Mouse (Mus musculus) CD8-positive naive resting alpha-beta T cell, adult 2 months (primary cell): Measurements from ENCODE around the gene Aldh3a1.
"Not testable (repeated sequence)": the region's sequence is repeated elsewhere in the genome, so short reads cannot be mapped to it uniquely, and the experiment has no call there.

ENCODE experiments used
- DNase-seq, 2 experiments: peaks; one replicate each; pipeline ENCODE4 v3.0.0; 2022; ENCODE audit warnings: low read depth in 2 of 2, low spot score in 2 of 2

Gene Aldh3a1

DNA sequence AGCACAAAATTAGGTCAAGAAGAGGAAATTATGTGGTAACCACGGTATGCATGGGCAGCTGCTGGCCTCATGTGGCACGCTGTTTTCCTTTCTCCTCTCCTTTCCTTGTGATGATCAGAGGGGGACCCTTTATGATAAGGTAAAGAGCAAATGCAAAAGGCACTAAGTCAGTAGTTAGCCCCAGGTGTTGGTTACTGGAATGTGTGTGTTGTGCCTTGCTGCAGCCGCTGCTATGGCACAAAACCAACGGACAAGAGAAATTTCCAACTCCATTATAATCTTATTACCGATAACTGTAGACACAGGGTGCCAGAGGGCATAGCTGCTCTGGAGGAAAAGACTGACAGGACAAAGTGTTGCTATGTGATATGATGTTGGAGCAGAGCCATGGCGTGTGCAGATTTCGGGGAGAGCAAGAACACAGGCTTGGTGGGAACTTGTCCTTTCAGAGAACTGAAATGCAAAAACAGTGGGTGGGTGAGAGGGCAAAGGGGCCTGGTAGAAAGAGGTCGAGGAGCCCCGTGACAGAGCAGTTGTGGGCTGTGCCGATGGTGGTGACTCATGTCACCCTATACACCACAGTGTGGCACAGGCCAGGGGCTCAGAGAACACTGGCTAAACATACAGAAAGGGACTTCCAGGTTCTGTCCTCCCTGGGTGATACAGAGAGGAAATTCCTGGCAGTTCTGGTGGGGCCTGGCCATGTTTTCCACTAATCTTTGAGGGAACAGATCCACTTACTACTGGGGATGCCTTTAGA is at the start of gene Aldh3a1:
Gene Aldh3a1 (plus strand): TSS at position 51 of the 760 bp plus-strand sequence.
- DNase-seq = no peak

DNA sequence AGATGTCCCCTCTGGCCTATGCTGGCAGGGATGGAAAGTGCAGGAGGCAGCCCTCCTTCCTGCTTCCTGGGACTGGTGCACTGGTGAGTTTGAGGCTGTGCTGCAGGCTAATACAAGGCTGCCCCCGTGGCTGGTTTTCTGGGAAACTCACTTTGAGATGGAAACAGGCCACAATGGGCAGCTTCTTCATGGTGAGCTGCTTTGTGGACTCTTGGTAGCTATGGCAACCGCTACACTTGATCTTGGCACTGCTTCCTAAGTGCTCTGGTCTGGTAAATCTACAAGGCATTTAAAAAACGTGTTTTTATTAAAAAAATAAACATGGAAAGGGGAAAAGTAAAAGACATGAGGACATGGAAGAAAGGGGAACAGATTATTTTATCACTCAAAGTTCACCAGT is 49.2 kb upstream of the Aldh3a1 start:
- DNase-seq = no peak

DNA sequence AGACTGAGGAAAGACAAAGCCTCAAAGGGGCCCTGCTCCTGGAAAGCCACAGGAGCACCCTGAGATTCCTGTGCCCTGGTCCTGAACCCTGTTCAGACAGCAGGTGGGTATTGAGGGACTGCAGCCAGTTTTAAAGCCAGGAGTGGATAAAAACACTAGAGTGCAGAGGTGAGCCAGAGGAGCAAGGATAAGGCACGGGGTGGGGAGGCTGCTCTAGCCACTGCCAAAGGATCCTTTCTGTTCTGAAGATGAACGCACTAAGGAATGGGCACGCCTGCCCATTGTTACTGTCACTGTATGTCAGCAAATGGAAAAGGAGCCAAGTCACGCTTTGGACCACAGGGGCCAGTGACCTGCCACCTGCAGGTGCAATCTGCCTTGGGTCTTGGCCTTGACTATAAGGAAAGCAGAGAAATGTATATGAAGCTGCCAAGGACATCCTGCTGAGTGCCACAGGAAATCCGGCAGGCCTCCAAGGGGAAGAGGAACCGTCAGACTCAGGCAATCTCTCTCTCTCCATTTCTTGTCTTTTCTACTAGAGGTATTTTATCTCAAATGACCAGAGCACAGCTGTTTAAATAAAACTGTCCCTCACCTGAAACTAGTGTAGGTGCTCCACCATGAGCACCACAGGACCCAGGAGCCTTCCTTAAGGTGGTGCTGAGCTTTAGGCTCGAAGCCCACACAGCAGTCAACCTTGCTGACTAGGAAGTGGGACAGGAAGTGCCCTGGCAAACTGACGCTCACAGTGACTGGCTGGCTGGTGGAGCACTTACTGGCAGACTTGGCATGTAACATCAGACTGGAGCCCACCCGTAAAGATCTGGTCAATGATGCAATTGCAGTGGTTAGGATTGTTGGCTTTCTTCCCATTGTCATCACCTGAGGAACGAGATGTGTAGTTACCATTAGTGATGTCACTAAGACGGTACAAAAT is 47.3 kb upstream of the Aldh3a1 start:
- no peak for DNase-seq

DNA sequence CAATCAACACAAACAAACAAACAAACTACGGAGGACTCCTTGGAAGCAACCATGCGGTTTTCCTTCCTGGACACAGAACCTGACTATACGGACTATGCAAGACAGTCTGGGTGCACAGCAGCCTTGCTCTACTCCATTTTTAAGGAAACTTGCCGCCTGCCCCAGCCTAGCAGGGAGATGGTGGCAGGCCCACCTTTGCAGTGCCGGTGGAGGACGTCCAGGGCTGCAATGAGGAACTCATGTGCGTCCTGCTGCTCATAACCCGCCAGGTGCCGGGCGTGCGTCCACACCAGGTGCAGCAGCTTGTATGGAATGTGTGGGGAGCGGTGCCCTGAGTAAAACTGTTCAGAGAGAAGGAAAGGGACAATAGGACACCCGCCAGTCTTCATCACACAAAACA is 46.2 kb upstream of the Aldh3a1 start:
- no peak for DNase-seq

DNA sequence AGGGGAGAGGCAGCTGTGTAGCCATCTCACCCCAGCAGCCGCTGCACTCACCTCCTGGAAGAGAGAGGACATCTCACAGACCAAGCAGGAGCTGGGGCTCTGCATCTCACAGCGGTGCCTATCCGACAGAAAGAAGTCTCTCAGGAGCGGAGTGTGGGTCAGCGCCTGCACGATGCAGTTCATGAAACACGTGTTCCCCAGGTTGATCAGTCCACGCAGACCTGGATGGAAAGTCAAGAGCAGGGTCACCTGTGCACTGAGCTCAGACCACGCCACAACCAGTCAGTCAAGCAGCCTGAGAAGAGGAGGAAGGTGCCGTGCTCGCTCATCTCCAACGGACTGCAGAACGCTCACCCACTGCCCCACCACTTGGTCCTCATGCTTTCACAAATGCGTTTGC is 44.6 kb upstream of the Aldh3a1 start:
- DNase-seq = no peak

DNA sequence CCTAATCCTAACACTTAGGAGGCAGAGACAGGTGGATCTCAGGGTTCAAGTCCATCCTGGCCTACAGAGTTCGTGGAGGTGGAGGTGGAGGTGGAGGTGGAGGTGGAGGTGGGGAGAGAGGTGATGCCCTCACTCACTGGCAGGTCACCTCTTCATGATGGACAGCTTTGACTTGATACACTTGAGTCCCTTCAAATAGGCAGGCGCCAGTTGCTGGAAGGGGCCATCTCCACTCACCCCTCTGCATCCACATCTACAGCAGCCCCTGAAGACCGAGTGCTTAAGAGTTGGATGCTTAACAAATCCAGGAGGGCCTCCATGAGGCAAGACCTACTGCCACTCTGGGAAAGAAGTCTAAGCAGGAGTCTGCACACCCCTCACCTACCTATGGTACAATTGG is 44.0 kb upstream of the Aldh3a1 start:
- no peak for DNase-seq

DNA sequence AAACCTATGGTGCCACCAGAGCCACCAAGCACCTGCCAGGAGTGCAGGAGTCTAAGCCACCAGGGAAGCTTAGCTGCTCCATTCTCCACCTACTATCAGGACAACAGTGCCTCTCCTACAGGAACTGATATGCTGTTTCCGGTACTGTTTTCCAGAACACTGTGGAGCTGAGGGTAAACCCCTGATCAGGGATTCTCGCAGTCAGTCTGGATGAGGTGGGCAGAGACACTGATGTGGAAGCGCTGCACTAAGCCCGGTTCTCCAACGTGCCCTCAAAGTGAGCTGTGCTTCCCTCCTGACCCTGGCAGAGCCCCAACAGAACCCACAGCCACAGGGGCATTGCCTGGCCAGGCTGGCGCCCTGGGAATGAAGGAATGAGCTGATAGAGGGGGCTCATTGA is 43.0 kb upstream of the Aldh3a1 start:
- no peak for DNase-seq

DNA sequence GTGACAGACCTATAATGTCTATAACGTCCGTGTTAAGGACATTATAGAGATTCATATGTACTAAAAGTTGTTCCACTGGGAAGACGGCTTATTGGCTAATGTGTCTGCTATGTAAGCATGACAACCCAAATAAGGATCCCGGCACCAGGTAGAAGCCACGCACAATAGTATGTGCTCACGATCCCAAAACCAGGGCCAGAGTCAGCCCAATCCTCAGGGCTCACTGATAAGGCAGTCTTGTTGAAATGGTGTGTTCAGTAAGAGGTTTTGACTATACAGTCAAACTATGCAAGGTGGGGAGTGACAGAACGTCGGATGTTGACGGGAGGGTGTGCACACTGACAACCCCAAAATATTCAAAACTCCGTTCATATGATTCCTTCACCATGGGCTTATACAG is 42.5 kb upstream of the Aldh3a1 start:
- no peak for DNase-seq

DNA sequence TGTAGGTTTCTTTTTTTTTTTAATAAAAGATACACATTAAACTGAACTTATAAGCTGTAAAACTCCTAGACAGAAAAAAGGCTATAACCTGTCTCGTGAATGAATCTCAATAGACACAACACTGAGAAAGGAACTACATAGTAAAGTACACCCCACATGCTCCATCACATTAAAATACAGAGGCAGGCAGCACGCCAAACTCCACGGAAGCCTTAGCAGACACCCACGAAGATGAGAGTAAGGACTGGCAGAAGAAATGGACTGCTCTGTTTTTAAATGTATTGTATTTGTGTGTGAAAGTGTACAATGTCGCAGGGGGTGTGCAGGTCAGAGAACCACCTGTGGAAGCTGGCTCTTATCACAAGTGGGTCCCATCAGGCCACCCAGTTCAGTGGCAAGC is 37.2 kb upstream of the Aldh3a1 start:
- no peak for DNase-seq

DNA sequence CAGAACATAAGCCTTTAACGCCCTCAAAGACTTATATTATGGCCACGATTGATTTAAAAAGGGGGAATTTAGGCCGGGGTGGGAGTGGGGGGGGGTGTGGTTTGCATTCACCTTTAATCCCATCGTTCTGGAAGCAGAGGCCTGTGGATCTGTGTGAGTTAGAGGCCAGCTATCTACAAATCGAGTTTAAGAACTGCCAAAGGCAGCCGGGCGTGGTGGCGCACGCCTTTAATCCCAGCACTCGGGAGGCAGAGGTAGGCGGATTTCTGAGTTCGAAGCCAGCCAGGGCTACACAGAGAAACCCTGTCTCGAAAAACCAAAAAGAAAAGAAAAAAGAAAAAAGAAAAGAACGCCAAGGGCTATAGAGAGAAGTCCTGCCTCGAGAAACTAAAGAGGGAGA is 33.9 kb upstream of the Aldh3a1 start:
- not testable (repeated sequence) for DNase-seq

DNA sequence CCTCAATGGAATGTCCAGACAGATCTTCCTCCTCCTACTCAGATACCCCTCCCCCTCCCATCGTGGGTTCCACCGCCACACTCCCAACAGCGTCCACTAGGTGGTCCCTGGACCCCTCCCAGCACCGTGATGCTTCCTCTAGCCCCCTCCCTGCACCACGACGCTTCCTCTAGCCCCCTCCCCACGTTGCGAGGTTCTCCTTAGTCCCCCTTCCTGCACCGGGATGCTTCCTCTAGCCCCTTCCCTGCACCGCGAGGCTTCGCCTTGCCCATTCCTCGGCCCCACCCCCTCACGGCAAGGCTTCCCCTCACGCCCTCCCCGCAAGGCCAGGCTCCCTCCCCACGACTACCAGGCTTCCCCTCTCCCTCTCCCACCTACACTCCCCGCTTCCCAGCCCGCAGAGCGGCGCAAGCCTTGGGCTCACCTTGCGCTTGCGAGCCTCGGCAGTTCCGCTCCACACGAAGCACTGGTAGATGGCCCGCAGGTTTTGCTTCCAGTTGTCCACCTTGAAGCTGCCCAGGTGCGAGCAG is 33.0 kb upstream of the Aldh3a1 start:
- DNase-seq = no peak

DNA sequence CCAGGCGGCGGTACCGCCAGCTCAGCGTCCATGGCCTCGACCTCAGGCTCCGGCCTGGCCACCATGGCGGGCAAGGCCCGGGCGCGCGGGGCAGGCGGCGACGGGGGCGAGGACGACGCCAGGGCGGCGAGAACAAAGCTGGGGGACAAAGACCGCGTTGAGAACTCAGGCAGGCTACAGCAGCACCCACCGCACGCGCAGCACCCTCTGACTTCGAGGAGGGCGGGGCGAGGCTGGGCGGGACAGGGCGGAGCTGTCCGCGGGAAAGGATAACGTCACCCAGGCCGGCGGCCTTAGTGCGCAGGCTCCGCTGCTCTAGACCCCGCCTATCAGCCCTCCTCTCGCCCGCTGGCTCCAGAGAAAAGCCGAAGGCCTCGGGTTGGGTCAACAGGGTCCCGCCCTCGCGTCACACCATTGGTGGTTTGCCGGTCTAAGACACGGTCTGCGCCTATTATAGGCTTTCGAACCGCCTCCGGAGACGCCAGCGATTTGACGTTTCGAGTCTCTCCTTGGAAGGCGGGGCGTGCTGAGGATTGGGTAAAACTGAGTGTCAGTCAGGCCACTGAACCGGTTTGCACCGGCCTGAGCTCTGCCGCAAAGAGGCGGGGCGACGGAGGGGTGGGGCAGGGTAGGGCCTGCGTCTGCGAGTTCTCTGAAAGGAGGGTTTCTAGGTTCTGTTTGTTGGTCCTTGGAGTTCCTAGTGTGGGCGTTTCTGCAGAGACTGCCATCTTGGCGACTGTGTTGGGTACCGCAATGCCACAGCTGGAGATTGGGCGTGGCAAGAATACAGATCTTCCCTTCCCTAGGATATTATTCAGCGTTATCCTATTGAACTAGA is 32.3 kb upstream of the Aldh3a1 start, which contains the start of gene Usp22:
Gene Usp22 (minus strand): TSS at position 235 of the 838 bp plus-strand sequence.
- peak; percentile 98 to 99 for DNase-seq

DNA sequence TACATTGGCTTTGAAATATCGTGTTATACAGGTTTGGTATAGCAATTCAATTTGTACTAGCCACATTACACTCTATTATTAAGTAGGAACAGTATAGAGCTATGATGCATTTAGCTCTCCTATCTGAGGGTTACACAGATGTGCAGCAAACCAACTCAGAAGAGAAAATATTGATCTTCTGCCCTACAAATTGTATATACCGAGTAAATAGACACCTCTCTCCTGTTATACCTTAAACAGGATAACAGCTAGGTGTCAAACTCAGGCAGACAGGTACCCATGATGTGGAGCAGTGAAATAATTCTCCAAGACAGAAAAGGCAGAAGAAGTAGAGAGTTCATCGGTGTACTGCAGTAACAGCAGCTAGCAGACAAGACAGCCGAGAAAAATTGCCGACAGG is 31.6 kb upstream of the Aldh3a1 start:
- no peak for DNase-seq

DNA sequence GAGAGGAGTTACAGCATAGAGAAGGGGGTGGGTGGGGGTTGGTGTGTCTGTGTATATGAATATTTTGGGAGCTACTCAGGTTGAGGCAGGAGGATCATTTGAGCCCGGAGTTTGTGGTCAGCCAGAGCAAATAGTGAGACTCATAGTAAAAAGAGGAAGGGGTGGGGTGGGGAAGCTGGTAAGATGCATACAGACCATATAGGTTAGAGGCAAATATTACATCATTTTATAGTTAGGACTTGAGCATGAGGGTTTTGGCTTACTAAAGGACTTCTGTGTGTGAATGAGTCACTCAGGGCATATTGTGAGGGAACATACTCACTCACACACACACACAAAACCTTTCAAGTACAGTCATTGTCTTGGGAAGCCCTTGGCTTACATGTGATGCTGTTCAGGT is 31.0 kb upstream of the Aldh3a1 start:
- no peak for DNase-seq

DNA sequence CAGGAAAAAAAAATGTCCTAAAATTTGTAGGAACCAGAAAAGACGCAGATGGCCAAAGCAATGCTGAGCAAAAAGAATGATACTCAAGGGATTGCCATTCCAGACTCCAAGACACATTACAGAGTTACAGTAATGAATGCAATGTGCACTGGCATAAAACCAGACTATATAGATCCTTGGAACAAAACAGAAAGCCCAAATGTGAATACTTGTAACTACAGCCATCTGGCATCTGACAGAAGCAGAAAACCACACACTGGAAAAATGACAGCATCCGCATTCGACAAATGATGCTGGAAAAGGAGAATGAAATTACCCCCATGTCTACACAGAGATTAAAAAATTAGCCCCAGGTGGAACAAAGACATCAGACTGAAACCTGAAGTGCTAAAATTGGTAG is 27.0 kb upstream of the Aldh3a1 start:
- DNase-seq = no peak

DNA sequence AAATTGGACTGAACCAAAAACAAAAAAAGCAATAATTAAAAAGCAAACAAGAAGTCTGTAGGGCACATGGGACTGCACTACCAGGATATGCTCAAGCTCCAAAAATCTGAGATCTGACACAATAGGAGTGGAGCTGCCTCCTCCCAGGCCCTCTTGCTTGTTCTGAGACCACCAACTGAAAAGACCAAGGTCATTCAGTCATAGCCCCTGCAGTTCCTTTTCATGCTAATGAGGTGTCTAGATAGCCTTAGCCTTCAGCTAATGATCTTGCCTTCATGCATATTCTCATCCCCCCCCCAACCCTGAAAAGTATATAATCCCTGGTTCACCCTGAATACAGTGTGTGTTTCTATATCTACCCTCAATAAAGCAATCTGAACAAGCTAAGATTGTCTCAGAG is 25.7 kb upstream of the Aldh3a1 start:
- DNase-seq = no peak

DNA sequence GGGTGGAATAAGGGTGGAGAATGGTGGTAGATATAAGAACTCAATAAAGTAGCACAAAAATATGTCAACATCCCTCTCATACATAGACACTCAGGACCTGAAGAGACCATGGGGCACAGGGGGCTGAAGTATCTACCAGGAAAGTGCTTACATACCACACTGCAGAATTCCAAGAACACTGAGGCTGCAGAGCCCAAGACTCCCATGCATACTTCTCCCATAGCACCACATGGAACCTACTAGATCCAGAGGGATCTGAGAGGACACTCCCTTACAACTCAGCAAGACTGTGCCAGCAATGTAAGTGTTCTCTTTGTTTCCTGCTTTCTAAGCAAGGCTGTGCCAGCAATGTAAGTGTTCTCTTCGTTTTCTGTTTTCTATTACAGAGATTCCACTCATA is 23.5 kb upstream of the Aldh3a1 start:
- DNase-seq = no peak

DNA sequence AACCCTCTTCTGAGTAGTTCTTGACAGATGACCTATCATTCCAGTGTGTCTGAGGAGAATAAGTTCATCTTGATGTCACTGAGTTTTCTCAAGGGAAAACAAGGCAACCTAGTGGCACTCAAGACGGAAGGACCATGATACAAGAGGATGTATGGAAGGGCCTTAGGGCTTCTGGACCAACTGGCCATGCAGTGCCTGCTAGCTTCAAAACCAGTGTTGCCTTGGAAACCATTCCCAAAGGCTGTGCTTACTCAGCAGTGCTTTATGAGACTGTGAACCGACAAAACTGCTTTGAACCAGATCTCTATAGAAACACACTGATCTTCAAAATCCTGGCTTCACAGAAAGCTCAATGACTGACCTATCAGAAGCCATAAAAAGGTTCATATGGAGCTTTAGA is 16.6 kb upstream of the Aldh3a1 start:
- DNase-seq = no peak

DNA sequence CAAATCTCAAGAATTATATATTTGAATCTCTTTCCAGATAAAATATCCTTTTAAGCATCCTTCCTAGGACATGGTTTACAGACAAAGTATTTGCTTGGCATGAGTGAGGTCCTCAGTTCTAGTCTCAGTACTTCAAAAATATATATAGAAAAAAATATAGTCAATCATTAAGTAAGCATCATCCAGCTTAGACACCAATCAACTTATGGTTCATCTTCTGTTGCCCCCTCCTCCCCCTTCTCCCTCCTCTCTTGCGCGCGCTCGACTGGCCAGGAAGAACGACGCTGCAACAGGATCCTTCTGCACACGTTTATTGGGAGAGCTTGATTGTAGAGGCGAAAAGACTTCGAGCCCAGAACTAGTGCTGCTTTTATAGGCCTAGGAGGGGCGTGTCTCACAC is 15.2 kb upstream of the Aldh3a1 start:
- DNase-seq = not testable (repeated sequence)

DNA sequence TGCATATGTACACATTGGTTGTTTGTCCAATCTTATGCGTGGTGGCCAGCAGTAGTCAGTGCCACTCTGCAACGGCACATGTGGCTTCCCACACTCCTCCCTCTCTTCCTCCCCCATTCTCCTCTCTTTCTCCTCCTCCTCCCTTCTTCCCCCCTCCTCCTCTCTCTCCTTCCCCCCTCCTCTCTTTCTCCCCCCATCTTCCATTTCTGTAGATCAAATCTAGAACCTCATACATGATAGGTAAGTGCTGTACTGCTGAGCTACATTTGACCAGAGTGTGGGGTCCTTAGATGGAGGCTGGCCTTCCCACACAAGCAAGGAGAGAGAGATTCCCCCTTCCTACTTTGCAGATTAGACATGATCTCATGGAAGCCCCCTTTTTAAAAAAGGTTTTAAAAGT is 14.6 kb upstream of the Aldh3a1 start:
- no peak for DNase-seq

DNA sequence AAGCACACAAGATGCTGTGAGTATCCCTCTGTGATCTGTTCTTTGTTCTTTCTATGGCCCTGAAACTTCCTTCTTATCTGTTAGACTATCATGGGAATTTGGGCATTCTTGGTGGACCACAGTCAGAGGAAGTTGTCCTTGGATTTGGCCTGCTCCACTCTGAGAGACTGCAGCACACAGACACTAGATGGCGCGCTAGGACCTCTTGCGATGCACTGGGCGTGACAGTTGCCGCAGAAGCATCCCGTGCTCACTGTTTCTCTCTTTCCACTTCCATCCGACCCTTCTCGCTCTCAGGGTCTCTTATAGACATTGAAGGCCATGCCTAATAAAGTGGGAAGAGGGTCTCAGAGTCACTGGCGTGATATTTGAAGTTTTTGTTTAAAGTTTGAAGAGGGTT is 13.9 kb upstream of the Aldh3a1 start:
- peak; percentile 48 to 69 for DNase-seq
